Mouse (Mus musculus) adrenal gland, postnatal 14 days (tissue): Measurements from ENCODE around the gene Necab2. TPM values are rescaled to one million over a fixed set of nuclear protein-coding genes. Genes with fewer than 3 reads are reported as not detected.

Experiments used
- total RNA-seq: library from RNA; stranded (reverse); gene quantifications from 2 replicates; pipeline ENCODE4 v1.2.3, GENCODE M21; 2021

The Necab2 gene
- total RNA-seq, 1 experiment from 2014 or later: 10.6 TPM

Other genes starting within 250 kb of the Necab2 start
- 160 and 163 TPM in 2 replicates for gene Hsbp1, start 102.2 kb upstream of the Necab2 start, total RNA-seq
- gene Mlycd, start 51.8 kb upstream of the Necab2 start, total RNA-seq: 58.0 and 66.5 TPM in 2 replicates
- gene Osgin1, start 12.6 kb upstream of the Necab2 start, total RNA-seq: 52.9 and 69.1 TPM in 2 replicates
- 0.34 TPM in 1 of 2 replicates, not detected in the other for gene Slc38a8, start 55.0 kb downstream of the Necab2 start, total RNA-seq
- 101 and 109 TPM in 2 replicates for gene Mbtps1, start 112.0 kb downstream of the Necab2 start, total RNA-seq
- gene Hsdl1, start 128.5 kb downstream of the Necab2 start, total RNA-seq: 25.6 and 30.1 TPM in 2 replicates
- not detected in 2 replicates for gene Dnaaf1, start 128.5 kb downstream of the Necab2 start, total RNA-seq
- gene Taf1c, start 158.5 kb downstream of the Necab2 start, total RNA-seq: 11.9 and 13.3 TPM in 2 replicates
- not detected in 2 replicates for gene Adad2, start 166.0 kb downstream of the Necab2 start, total RNA-seq
- gene Kcng4, start 189.0 kb downstream of the Necab2 start, total RNA-seq: 0.41 and 0.74 TPM in 2 replicates
- 10.4 and 10.7 TPM in 2 replicates for gene Wfdc1, start 219.6 kb downstream of the Necab2 start, total RNA-seq